Mouse (Mus musculus) embryonic fibroblast, embryonic 13.5 days (primary cell): ENCODE measurements around the gene Fbxl12.

ENCODE experiments used
- CTCF ChIP-seq: IDR thresholded peaks from 2 replicates; pipeline ENCODE4 v1.5.1; 2011; ENCODE audit warnings: mild to moderate bottlenecking, control low read depth, low read length, moderate library complexity, borderline replicate concordance; ENCODE audit not compliant: insufficient read depth
- POLR2A ChIP-seq: IDR thresholded peaks from 2 replicates; pipeline ENCODE4 v1.6.1; 2011; ENCODE audit warnings: low read depth, mild to moderate bottlenecking, control low read depth, low read length, moderate library complexity

DNA sequence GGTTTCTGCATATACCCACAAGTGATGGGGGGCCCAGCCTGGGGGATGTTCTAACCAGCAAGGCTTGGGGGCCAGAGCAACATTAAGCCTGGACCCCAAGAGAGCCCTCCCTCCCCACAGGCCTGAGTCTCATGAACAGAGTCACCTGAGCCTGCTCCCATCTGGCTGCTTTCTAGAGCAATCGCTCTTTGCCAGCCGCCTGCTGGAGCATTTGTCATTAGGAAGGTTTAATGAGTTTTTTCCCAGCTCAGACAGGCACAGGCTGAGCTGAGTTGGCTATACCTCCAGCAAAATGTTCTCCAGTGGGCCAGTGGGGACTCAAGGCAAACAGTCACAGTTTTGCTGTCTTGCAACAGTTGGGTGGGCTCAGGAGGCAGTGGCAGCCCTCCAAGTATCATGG lies 19.8 kb upstream of the Fbxl12 start:
- TF ChIP-seq CTCF (no peak), POLR2A (no peak)
